Mouse (Mus musculus) embryo, embryonic 10.5 days (tissue): Measurements from ENCODE around the gene Itsn2.
A peak's percentile ranks its signal among the peaks of the same experiment; 100 is the strongest.
"Not testable (repeated sequence)": the region's sequence is repeated elsewhere in the genome, so short reads cannot be mapped to it uniquely, and the experiment has no call there.

Experiments
- DNase-seq: peaks from one replicate; pipeline ENCODE4 v3.0.0-alpha.2; 2015; ENCODE audit warnings: low spot score

The Itsn2 gene

GRCm38 (mm10) chr12:4708881-4709604 is 116.6 kb downstream of the Itsn2 start:
- no peak for DNase-seq

DNA sequence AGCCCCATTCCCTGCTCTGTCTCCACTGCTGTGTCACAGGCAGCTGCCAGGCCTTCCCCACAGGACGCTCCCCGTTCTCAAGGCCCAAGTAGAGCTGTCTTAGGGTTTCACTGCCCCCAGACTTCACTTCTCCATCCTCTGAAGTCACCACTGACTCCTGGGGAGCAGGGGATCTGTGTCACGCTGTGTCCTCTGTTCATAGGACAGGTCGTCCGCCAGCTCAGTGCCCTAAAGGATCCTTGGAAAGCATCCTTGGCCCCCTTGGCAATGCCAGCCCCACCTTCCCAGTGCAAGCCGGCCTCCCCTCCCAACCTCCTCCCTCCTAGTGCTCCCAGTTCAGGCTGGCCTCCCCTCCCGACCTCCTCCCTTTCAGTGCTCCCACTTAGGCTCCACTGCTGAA is 117.5 kb downstream of the Itsn2 start:
- DNase-seq: no peak

- DNase-seq: no peak
Measured at GRCm38 (mm10) chr12:4713361-4713760, 120.9 kb downstream of the Itsn2 start.

GRCm38 (mm10) chr12:4715606-4716005 is 123.2 kb downstream of the Itsn2 start:
- DNase-seq: no peak

DNA sequence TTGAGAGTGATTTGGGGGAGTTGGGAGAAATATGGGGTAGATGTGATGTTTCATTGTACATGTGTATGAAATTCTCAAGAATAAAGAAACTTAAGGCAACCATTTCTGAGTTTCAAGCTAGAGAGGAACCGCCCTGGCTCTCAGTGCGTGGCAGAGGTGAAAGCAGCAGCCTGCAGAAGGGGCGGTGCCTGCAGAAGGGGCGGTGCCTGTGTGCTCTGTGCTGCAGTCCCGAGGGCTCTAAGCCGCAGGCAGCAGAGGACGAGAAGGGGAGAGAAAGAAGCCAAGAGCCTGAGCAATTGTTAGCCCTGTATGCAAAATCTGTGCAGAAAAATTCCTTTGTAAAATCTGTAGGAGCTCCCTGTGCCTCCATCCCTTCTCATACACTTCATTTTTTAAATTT is 125.0 kb downstream of the Itsn2 start:
- DNase-seq: peak; percentile 61

DNA sequence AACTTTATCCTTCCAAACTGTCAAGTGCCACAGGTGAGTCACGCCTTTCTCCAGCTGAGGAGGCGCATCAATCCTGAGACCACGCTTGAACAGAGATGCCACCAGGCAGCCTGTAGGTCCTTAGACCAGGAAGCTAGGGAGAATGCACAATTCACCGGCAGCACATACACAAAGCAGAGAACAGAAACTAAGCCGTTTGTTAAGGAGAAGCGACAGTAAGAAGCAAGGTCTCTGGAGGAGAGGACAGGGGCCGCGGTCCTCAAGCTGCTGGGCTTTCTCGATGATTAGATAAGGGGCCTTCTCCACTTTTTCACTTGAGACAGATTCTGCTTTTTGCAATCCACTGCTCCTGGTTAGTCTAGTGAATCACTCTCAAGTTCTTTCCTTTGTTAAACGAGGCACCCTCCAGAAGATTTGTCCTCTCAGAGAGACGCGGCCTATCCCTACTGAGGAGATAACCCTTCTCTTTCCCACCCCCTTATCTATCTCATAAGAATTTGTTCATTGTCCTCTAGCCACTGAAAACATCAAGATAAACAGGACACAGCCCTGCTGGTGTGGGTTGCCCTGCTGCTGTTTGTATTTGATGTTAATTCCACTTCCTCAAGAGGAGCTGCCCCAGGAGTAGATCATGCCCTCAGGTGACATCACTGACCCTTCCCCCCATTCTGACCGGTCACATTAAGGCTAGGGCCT is 126.8 kb downstream of the Itsn2 start:
- DNase-seq: no peak

DNA sequence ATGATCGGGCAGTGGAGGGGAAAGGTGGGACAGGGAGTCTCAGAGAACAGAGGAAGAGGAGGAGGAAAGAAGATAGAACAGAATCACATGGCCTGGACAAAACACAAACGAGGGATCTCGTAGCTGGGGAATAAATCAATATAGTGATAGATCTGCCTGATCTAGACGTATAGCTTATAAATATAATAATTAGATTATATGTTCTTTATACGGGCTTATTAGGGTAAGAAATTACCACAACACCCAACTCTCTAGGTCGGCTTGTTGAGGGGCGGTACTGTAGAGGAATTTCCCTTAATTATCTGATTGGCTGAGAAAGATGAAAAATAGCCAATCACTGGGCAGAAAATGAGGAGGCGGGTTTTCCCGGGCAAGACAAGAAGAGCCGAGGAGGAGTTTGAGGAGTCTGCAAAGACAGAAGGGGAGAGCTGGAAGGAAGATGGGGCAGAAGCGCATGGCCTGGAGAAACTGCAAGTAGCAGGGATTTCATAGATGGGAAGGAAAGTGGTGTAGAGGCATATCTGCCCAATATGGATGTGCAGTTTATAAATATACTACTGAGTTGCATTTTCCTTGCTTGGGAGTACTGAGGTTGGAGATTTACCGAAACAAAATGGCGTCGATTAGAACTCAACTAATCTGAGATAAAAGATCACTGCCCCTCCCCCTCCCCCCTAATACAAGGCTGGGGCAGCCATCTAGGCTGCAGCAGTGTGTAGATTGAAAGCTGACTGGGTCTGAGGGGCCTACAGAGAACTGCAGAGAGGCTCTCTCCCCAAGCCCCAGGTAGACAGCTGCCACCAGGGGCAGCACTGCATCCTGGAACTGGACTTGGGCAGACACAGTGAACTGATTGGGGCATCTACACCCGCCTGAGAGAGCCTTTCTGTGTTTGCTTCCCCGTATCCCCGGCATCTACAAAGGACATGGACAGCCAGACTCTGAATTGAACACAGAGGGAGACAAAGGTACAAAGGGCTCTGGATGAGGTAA is 127.6 kb downstream of the Itsn2 start:
- peak; percentile 29 for DNase-seq

DNA sequence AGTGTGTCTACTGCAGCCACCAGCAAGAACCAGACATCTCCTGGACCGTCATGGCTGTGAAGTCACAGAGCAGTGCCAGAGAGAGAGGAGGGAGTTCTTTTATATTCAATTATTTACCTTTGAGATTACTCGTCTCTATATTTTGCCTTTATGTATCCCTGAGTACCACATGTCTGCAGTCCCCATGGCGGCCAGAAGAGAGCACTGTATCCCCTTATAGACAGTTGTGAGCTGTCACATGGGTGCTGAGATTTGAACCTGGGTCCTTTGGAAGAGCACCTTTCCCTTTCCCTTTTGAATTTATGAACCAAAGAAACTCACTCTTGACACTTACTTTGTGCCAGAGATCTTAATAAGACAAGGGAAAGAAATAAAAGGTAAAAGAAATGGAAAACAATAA is 136.7 kb downstream of the Itsn2 start:
- no peak for DNase-seq

- no peak for DNase-seq
Measured at GRCm38 (mm10) chr12:4731629-4732028, 139.2 kb downstream of the Itsn2 start.

DNA sequence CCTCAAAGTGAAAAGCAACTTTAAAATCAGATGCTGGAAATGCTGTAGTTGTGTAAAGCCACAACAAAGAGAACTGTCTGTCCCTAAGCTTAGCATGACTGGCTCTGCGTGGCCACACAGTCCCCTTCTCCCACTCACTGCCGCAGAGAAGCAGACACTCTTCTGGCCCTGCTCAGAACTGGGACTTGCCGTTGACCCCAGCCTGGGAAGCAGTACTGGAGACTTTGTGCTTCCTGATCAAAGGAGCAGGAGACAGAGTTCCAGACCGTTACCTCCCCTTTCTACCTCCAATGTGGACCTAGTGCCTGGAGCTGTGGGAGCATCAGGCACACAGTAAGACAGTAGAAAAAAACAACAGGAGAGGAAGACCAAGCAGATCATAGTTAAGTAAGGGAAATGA is 139.9 kb downstream of the Itsn2 start:
- DNase-seq: no peak

GRCm38 (mm10) chr12:4738031-4738576 is 145.7 kb downstream of the Itsn2 start, which contains the start of gene Fam228a:
Gene Fam228a (minus strand): TSS chr12:4738430.
- no peak for DNase-seq

- no peak for DNase-seq
Measured at GRCm38 (mm10) chr12:4740823-4741222, 148.4 kb downstream of the Itsn2 start.

DNA sequence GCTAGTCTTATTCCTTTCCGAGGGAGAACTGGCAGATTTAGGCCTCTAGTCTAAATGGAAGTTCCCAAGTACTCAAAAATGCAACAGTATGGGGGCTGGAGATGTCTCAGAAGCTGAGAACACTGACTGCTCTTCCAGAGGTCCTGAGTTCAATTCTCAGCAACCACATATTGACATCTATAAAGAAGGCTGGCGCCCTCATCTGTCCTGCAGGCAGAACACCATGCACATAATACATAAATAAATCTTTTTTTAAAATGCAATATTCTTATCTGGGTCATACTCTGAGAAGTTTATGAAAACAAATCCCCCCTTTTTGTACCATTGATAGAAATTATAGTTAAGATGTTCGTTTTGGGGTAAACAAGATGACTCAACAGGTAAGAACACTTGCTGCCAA is 149.7 kb downstream of the Itsn2 start:
- DNase-seq: no peak

DNA sequence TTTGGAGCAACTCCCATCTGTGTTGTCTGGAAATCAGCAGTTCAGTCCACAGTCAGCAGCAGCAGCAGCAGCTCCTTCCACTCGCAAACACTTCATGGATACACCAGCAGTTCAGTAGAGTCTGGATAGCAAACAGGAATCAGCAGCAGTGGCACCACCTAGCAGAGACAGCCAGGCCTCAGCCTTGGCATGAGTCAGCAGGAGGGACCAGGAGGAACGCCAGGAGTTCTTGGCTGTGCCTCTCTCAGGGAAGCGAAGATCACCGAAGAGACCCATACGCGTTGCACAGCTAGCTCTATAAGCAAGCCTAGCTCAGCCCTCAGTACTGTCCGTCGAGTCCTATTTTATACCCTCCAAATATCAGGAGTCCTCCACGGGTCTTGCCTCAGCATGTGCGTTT is 152.0 kb downstream of the Itsn2 start:
- DNase-seq: no peak

GRCm38 (mm10) chr12:4754451-4754850 is 162.0 kb downstream of the Itsn2 start:
- not testable (repeated sequence) for DNase-seq

GRCm38 (mm10) chr12:4757060-4757459 is 164.6 kb downstream of the Itsn2 start:
- DNase-seq: no peak
